Mouse (Mus musculus) ovary, postnatal 10 days (tissue): ENCODE measurements around the gene Gm49369.
"Not testable (repeated sequence)": the region's sequence is repeated elsewhere in the genome, so short reads cannot be mapped to it uniquely, and the experiment has no call there.

Experiments
- DNase-seq: peaks from one replicate; pipeline ENCODE4 v3.0.0; 2022; ENCODE audit warnings: low spot score

The Gm49369 gene

GRCm38 (mm10) chr7:142371768-142372661 is 10.5 kb downstream of the Gm49369 start:
- DNase-seq = no peak

- DNase-seq = no peak
Measured at GRCm38 (mm10) chr7:142371398-142371767, 11.1 kb downstream of the Gm49369 start.

- DNase-seq = no peak
Measured at GRCm38 (mm10) chr7:142370937-142371336, 11.5 kb downstream of the Gm49369 start.

GRCm38 (mm10) chr7:142369820-142370219 is 12.6 kb downstream of the Gm49369 start:
- DNase-seq = no peak

GRCm38 (mm10) chr7:142368856-142369255 is 13.6 kb downstream of the Gm49369 start:
- DNase-seq = no peak

GRCm38 (mm10) chr7:142363107-142363506 is 19.4 kb downstream of the Gm49369 start:
- DNase-seq = no peak

GRCm38 (mm10) chr7:142360743-142361142 is 21.7 kb downstream of the Gm49369 start:
- DNase-seq = no peak

- no peak for DNase-seq
Measured at GRCm38 (mm10) chr7:142359129-142359528, 23.3 kb downstream of the Gm49369 start.

- DNase-seq = no peak
Measured at GRCm38 (mm10) chr7:142357566-142357965, 24.9 kb downstream of the Gm49369 start.

GRCm38 (mm10) chr7:142354661-142355233 is 27.7 kb downstream of the Gm49369 start:
- no peak for DNase-seq

- DNase-seq = no peak
Measured at GRCm38 (mm10) chr7:142353854-142354253, 28.6 kb downstream of the Gm49369 start.

GRCm38 (mm10) chr7:142351569-142351968 is 30.9 kb downstream of the Gm49369 start:
- no peak for DNase-seq

- no peak for DNase-seq
Measured at GRCm38 (mm10) chr7:142349308-142349961, 33.0 kb downstream of the Gm49369 start.

GRCm38 (mm10) chr7:142347542-142347941 is 34.9 kb downstream of the Gm49369 start:
- DNase-seq = no peak

- DNase-seq = no peak
Measured at GRCm38 (mm10) chr7:142342247-142342640, 40.2 kb downstream of the Gm49369 start.

- DNase-seq = no peak
Measured at GRCm38 (mm10) chr7:142341564-142342246, 40.8 kb downstream of the Gm49369 start.

GRCm38 (mm10) chr7:142340269-142340970 is 42.0 kb downstream of the Gm49369 start:
- no peak for DNase-seq

GRCm38 (mm10) chr7:142335151-142335550 is 47.3 kb downstream of the Gm49369 start:
- DNase-seq = no peak

GRCm38 (mm10) chr7:142334246-142334645 is 48.2 kb downstream of the Gm49369 start:
- DNase-seq = peak; percentile 81

- not testable (repeated sequence) for DNase-seq
Measured at GRCm38 (mm10) chr7:142332741-142333140, 49.7 kb downstream of the Gm49369 start.

GRCm38 (mm10) chr7:142331281-142331680 is 51.2 kb downstream of the Gm49369 start:
- no peak for DNase-seq

- no peak for DNase-seq
Measured at GRCm38 (mm10) chr7:142330271-142330724, 52.2 kb downstream of the Gm49369 start.
